Mouse (Mus musculus): ENCODE data around the gene Ripply2.

- no peak for TF ChIP-seq GATA1 (IDR thresholded peaks at IDR 0.05; ENCODE audit: low read length)
- TF ChIP-seq TAL1 (IDR thresholded peaks at IDR 0.05; ENCODE audit: low read length): no peak
Observed at GRCm38 (mm10) chr9:86976896-86977295, 38.4 kb upstream of the Ripply2 start.
